Mouse (Mus musculus): ENCODE results near the gene Gm20870. TPM values are rescaled to one million over a fixed set of nuclear protein-coding genes. Genes with fewer than 3 reads are reported as not detected.
"Not testable (repeated sequence)": the region's sequence is repeated elsewhere in the genome, so short reads cannot be mapped to it uniquely, and the experiment has no call there.

The Gm20870 gene
- polyA plus RNA-seq (2016; fragmentation: Nextera tagmentation; extraction: Ambion mirVana), result not detected in 2 replicates

DNA sequence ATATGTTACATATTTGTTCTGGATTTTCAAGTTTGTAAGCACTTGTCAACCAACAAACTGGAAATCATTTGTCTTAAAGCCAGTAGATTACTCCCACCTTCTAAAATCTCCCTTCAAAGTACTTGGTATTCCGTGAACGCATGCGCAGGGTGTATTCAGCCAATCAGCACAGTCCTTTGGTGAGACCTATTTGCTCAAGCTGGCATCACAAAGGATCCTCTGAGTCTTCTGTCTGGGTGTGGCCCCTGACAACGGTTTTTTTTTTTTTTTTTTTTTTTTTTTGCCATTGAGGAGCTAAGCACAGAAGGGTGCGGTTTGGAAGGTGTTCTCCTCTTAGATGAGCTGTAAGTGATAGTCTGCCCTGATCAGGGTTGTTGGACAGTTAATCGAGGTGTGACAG lies at the start of gene Gm20870:
TSS of gene Gm20870 (plus strand) at position 301 of the 400 bp plus-strand sequence.
- H3K36me3 ChIP-seq; H3K27me3 ChIP-seq (ENCODE audit: low read depth, poor library complexity, severe bottlenecking); H3K4me1 ChIP-seq; H3K27ac ChIP-seq (replicated peaks); H3K9me3 ChIP-seq (replicated peaks); DNase-seq (ENCODE audit: low spot score); H3K4me3 ChIP-seq: not testable (repeated sequence)
- no CpG with 5 or more reads among the region's 6 CpGs for WGBS

Other genes with a start within 250 kb of the Gm20870 start
- gene Gm20869, start 222.6 kb upstream of the Gm20870 start, polyA plus RNA-seq (2016; fragmentation: Nextera tagmentation; extraction: Ambion mirVana), result not detected in 2 replicates